Mouse (Mus musculus) heart, embryonic 10.5 days (tissue): ENCODE data around the gene Agrn. TPM values are rescaled to one million over a fixed set of nuclear protein-coding genes. Genes with fewer than 3 reads are reported as not detected.

Experiments
- DNase-seq: peaks from one replicate; pipeline ENCODE4 v3.0.0-alpha.2; 2017; ENCODE audit warnings: low spot score
- H3K27ac ChIP-seq: fragments of 300-500 bp; sonication (generic); 2 replicates; pipeline ENCODE4 v1.5.1; 2016; ENCODE audit warnings: mild to moderate bottlenecking
- H3K27me3 ChIP-seq: fragments of 300-500 bp; sonication (generic); 2 replicates; pipeline ENCODE4 v1.6.1; 2016; ENCODE audit warnings: mild to moderate bottlenecking; ENCODE audit not compliant: poor library complexity, insufficient read depth, severe bottlenecking
- H3K36me3 ChIP-seq: fragments of 300-500 bp; sonication (generic); 2 replicates; pipeline ENCODE4 v1.6.1; 2016; ENCODE audit warnings: mild to moderate bottlenecking, moderate library complexity
- H3K4me1 ChIP-seq: fragments of 300-500 bp; sonication (generic); 2 replicates; pipeline ENCODE4 v1.6.1; 2016; ENCODE audit warnings: mild to moderate bottlenecking
- H3K4me3 ChIP-seq: fragments of 300-500 bp; sonication (generic); 2 replicates; pipeline ENCODE4 v1.5.1; 2016; ENCODE audit warnings: mild to moderate bottlenecking, moderate library complexity
- H3K9me3 ChIP-seq: fragments of 300-500 bp; sonication (generic); 2 replicates; pipeline ENCODE4 v1.6.1; 2016; ENCODE audit warnings: mild to moderate bottlenecking, moderate library complexity
- WGBS: fragments of 180-500 bp; shearing (Covaris S2); methylation state at CpG from one replicate; pipeline ENCODE4 v1.1.7; 2016; 5-methylcytosine and 5-hydroxymethylcytosine counted together
- microRNA-seq: library from miRNA; unstranded; fragments of <30 nt; microRNA quantifications from one replicate; pipeline ENCODE4, GENCODE M21; 2017
- polyA plus RNA-seq: library from polyadenylated mRNA; unstranded; fragments of >200 nt; fragmentation: Nextera tagmentation; extraction: Ambion mirVana; gene quantifications from 2 replicates; pipeline ENCODE4 v1.2.1, GENCODE M21; 2016

Agrn gene
- polyA plus RNA-seq, 1 experiment from 2014 or later = 51.3 TPM

DNA sequence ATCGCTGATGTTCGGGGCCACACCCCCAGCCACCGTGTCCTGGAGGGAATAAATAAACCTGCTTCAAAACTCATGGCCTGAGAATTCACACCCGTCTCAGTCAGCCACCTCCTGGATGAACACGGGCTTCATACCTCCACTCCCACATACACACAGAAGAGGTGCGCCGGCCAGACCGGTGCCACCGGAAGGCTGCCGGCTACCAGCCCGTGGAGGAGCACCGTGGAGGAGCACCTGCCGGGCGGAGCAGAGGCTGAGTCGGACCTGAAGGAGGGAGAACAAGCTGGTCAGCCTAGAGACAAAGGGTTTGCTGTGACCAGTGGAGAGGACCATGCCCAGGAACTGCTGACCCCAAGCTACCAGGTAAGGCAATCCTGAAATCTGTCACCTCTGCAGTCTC is 66.9 kb downstream of the Agrn start, which contains the start of gene Rnf223:
Gene Rnf223 (plus strand): TSS at position 78 of the 400 bp plus-strand sequence.
- Histone ChIP-seq H3K27ac (no peak within 1 kb of the TSS), H3K4me3 (no peak within 1 kb of the TSS), H3K36me3 (peaks cover 25% of the 10 kb centered on the region), H3K27me3 (no peaks in the 10 kb centered on the region), H3K4me1 (peaks cover 10% of the 10 kb centered on the region; the same call in 1 of the 2 replicates), H3K9me3 (no peaks in the 10 kb centered on the region)
- WGBS = 80% methylated on average over 15 of the region's 15 CpGs
- no peak for DNase-seq

DNA sequence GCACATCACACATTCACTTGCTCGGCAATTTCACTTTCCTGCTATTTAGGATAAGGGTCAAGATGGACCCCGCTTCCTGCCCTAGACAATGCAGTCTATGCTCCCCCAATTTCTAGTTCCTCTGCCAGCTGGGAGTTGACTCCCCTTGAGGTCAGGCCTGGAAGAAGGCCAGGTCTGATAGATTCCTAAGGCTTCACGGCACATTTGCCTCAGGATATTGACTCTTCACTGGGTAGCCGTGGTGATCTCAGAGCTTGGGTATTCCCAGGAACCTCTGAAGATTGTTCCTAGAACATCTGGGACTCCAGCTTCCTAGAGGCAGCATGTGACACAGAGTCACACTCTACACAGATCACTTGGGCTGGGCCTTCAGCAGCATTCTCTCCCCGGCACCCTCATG is 68.5 kb downstream of the Agrn start:
- Histone ChIP-seq H3K4me3 (no peak overlapping the region), H3K4me1 (peaks cover 10% of the 10 kb centered on the region; the same call in 1 of the 2 replicates), H3K9me3 (no peaks in the 10 kb centered on the region), H3K27me3 (no peaks in the 10 kb centered on the region), H3K36me3 (peaks cover 41% of the 10 kb centered on the region), H3K27ac (no peak overlapping the region)
- 78% methylated on average over 5 of the region's 5 CpGs for WGBS
- no peak for DNase-seq

DNA sequence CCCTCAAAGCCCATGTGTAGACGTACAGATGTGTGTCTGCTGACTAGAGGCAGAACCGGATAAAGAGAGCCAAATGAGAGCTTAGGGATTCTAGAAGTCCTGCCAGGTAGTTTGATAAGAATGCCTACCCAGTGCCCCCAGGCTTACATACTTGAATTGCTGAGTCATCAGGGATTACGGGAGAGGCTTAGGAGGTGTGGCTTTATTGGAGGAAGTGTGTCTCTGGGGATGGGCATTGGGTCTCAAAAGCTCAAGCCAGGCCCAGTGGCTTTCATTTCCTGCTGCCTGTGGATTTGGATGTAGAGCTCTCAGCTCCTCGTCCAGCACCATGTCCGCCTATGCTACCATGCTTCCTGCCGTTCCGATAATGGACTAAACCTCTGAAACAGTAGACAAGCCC is 70.4 kb downstream of the Agrn start:
- peaks cover 60% of the 10 kb centered on the region for H3K36me3 ChIP-seq
- DNase-seq = no peak
- H3K9me3 ChIP-seq = no peaks in the 10 kb centered on the region
- H3K27ac ChIP-seq = no peak overlapping the region
- H3K27me3 ChIP-seq = no peaks in the 10 kb centered on the region
- peaks cover 10% of the 10 kb centered on the region; the same call in 1 of the 2 replicates for H3K4me1 ChIP-seq
- WGBS = 87% methylated on average over 7 of the region's 7 CpGs
- no peak overlapping the region for H3K4me3 ChIP-seq

DNA sequence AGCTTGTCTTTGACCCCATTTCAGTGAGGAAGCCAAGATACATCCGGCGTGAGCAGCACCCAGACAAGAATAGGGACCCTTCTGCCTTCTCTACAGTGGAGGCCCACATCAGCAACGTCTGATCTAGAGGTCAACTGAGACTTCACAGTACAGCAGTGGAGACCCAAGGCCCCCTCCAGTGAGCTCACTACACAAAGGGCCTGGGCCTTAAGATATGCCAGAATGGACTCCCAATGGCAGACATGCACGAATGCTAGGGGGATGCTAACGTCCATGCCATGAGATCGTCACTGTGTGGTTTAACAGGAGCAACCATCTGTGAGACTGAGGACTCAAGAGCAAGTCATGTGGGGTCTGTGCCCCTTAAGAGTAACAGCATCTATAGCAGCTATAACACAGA is 71.9 kb downstream of the Agrn start:
- Histone ChIP-seq H3K36me3 (peaks cover 75% of the 10 kb centered on the region), H3K9me3 (no peaks in the 10 kb centered on the region), H3K4me3 (no peak overlapping the region), H3K4me1 (0 out of 2 replicates have a peak, but pooled peaks cover under 1% of the 10 kb centered on the region), H3K27ac (no peak overlapping the region), H3K27me3 (no peaks in the 10 kb centered on the region)
- WGBS = 91% methylated on average over 6 of the region's 6 CpGs
- DNase-seq = no peak

DNA sequence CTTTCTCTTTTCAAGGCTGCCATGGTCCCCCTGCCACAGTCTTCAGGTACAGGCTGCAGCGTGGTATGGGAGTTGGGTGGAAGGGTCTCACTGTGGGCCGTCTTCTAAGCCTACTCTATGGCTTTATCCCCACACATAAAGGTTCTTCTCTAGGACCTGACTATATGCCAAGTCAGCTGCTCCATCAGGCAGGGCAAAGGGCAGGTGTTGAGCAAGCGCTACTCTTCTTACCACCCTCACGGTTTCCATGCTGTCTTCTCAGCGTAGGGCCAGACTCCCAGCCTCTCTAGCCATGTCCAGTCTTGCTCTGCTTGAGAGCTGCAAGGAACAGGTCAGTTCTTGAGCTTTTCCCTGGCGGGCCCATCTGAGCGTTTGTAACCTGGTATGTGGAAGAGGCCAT is 73.2 kb downstream of the Agrn start:
- WGBS = 96% methylated on average over 7 of the region's 7 CpGs
- H3K9me3 ChIP-seq = no peaks in the 10 kb centered on the region
- no peaks in the 10 kb centered on the region for H3K27me3 ChIP-seq
- H3K36me3 ChIP-seq = peaks cover 88% of the 10 kb centered on the region
- DNase-seq = no peak
- H3K4me1 ChIP-seq = no peaks in the 10 kb centered on the region
- H3K4me3 ChIP-seq = no peak overlapping the region
- no peak overlapping the region for H3K27ac ChIP-seq

Small RNA genes lying within 50 kb of the gene (microRNA-seq; reads per million reads assigned to microRNA genes)
- 6.1 reads per million, percentile 19 among the genes with 10 or more reads in this experiment for gene Mir7658

Other genes with a start within 250 kb of the Agrn start
- gene C1qtnf12, start 235.2 kb downstream of the Agrn start, polyA plus RNA-seq = 26.2 and 27.0 TPM in 2 replicates
- gene B3galt6, start 204.8 kb downstream of the Agrn start, polyA plus RNA-seq = 10.7 and 12.9 TPM in 2 replicates
- 139 and 148 TPM in 2 replicates for gene Sdf4, start 204.6 kb downstream of the Agrn start, polyA plus RNA-seq
- 0.28 and 1.0 TPM in 2 replicates for gene Tnfrsf4, start 183.6 kb downstream of the Agrn start, polyA plus RNA-seq
- 1.4 and 1.7 TPM in 2 replicates for gene Tnfrsf18, start 171.3 kb downstream of the Agrn start, polyA plus RNA-seq
- gene Ttll10, start 138.1 kb downstream of the Agrn start, polyA plus RNA-seq = 0.19 and 0.38 TPM in 2 replicates
- 32.2 and 45.6 TPM in 2 replicates for gene 9430015G10Rik, start 87.5 kb downstream of the Agrn start, polyA plus RNA-seq
- gene Rnf223, start 67.0 kb downstream of the Agrn start, polyA plus RNA-seq = 0.27 and 0.55 TPM in 2 replicates
- 0.59 TPM in 1 of 2 replicates, not detected in the other for gene Isg15, start 3.3 kb upstream of the Agrn start, polyA plus RNA-seq
- gene AW011738, start 5.8 kb upstream of the Agrn start, polyA plus RNA-seq = 1.3 and 2.0 TPM in 2 replicates
- gene Perm1, start 18.4 kb upstream of the Agrn start, polyA plus RNA-seq = 0.64 and 1.2 TPM in 2 replicates
- 15.2 and 15.9 TPM in 2 replicates for gene Plekhn1, start 37.4 kb upstream of the Agrn start, polyA plus RNA-seq
- 59.2 and 96.5 TPM in 2 replicates for gene Noc2l, start 38.5 kb upstream of the Agrn start, polyA plus RNA-seq
- gene Samd11, start 58.2 kb upstream of the Agrn start, polyA plus RNA-seq = 1.1 and 2.0 TPM in 2 replicates
- not detected in 2 replicates for gene Vmn2r-ps159, start 133.6 kb upstream of the Agrn start, polyA plus RNA-seq